Mouse (Mus musculus): ENCODE data around the gene Atg5.
"Not testable (repeated sequence)": the region's sequence is repeated elsewhere in the genome, so short reads cannot be mapped to it uniquely, and the experiment has no call there.

Atg5 gene

DNA sequence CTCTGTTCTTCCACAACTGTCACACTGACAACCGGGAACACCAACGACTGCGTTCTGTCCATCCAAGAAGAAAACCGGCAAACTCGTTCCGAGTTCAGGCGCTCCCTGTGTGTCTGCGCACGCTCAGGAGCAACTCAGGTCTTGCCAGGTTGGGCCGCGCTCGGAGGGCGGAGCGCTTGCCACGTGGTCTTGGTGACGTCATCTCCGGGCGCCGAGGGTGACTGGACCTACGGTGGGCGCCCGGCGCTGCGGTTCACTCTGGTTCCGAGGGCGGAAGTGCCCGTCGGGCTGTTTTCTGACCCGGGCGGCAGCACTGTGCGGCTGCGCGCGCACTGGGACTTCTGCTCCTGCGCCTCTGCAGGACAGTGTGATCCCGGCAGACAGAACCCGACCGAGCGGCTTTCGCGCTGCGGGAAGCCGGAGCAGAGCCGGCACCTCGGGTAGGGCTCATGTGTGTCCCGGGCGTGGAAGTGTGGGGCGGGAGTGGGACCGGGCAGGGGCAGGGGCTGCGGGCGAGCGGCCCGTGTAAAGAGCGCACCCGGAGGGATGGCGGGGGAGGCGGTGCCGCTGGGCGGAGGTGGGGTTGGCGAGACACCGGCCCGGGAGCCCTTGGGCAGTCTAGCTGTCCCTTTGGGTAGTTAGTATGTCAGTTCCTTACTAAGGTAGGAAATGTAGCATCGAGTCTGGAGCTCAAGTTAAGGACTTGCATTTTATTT is at the start of gene Atg5:
Gene Atg5, plus strand, starts transcription at position 214 of the 716 bp plus-strand sequence.
- peak; percentile 98 for DNase-seq (ENCODE audit: low spot score in 2 of 2)

DNA sequence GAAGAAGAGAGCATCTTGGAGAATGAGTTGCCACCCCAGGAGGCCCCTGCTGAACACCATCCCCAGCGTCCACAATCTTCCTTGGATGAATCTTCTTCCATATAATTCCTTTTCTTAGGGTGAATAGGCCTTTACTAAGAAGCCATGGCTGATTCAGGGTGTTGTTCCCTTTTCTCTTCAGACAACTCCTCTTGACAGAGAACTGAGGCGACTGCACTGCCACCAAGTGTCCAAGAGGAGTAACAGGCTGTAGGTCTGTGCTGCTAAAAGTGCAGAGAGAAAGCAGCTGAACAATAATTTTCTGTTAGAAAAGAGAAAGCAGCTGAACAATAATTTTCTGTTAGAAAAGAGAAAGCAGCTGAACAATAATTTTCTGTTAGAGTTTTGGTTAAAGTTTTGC is 49.1 kb upstream of the Atg5 start:
- not testable (repeated sequence) for DNase-seq (ENCODE audit: low spot score in 2 of 2)

DNA sequence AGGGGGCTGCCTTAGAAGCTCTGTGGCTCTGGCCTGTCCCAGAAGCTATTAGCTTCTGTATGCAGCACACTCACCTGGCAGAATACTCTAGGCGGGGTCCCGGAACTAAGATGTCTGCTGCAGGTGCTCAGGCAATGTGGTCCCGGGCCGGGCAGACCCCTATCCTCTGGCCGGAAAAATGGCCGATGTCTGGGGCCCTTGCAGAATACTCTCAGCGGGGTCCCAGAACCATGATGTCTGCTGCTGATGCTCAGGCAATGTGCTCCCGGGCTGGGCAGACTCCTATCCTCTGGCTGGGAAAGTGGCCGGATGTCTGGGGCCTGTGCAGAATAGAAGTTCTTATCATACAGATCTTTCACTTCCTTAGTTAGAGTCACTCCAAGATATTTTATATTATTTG is 43.8 kb upstream of the Atg5 start:
- no peak for DNase-seq (ENCODE audit: low spot score in 2 of 2)

DNA sequence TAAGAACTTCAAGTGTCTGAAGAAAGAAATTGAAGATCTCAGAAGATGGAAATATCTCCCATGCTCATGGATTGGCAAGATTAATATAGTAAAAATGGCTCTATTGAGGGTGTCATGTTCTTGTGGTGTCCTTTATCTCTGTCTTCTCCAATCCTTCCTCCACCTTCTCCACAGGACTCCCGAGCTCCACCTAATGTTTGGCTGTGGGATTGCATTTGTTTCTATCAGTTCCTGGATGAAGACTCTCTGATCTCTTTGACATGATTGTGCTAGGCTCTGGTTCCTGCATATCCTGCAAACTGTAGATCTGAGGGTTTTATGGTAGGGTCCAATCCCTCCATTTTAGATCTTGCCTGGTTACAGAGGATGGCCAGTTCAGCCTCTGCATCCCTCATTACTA is 34.8 kb upstream of the Atg5 start:
- peak in 1 of 2 experiments; percentile 6 for DNase-seq (ENCODE audit: low spot score in 2 of 2)

DNA sequence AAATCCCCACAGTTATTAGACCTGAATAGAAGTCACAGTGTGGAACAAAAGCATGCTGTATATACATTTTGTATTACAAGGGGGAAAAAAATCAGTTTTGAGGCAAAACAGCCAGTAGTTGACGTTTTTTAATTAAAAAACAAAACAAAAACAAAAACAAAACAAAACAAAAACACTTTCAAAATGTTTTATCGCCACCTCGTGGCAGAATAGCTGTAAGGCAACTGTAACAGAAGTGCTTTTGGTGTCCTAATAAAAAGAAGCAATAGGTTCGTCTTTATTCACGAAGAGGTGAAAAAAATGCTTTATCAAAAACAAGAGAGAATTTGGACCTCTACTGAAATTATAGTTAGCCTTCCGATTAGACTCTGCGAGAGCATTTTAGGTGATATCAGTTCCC is 32.9 kb upstream of the Atg5 start:
- DNase-seq (ENCODE audit: low spot score in 2 of 2), result not testable (repeated sequence)

DNA sequence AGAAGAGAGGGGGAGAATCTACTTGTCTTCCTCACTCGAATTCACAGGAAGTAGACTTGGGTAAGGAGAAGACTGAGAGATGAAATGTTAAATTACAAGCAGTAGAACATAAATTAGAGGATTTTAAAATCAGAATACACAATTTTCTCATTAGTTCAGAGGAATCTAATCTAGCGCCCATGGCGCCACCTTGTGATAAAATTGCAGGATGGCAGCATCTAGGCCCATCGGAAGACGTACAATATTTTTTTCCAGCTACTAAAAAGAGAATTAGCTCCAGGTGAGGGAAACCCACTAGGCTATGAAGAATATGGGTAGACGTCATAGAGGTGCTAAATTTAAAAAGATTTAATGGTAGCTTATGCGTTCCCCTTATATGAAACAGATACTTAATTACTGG is 11.5 kb upstream of the Atg5 start:
- DNase-seq (ENCODE audit: low spot score in 2 of 2), result no peak

DNA sequence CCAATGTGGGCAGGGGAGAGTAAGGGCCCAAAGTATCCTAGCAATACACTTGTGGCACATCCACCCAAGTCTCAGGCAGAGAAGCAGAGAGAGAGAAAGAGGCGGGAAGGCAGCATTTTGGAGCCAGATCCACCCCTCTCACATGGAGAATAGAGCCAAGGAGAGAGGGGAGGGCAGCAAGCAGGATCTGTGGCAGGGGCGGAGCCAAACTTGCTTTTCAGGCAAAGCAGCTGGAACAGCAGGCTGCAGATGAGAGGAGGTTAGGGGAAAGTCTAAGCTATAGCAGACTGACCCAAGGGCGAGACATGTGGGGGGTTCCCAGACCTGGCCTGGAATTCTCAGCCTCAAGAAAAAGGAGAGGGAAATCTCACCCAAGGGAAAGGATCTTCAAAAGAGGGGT is 2.3 kb upstream of the Atg5 start:
- DNase-seq (ENCODE audit: low spot score in 2 of 2), result no peak

DNA sequence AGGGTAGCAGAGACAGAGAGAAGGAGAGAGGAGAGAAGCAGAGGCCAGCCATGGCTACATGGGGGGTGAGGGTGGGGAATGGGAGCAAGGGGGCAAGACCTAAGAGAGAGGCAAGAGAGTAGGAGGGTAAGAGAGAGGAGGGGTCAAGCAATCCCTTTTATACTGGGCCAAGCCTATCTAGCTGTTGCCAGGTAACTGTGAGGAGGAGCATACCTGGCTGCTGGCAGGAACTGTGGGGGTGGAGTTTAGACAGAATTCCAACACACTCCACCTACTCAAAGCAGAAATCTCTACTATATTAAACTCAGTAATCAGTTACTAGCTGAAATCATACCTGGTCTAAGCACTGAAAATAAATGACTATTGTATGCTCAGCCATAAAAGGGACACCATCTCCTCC is 1.6 kb upstream of the Atg5 start:
- no peak for DNase-seq (ENCODE audit: low spot score in 2 of 2)

DNA sequence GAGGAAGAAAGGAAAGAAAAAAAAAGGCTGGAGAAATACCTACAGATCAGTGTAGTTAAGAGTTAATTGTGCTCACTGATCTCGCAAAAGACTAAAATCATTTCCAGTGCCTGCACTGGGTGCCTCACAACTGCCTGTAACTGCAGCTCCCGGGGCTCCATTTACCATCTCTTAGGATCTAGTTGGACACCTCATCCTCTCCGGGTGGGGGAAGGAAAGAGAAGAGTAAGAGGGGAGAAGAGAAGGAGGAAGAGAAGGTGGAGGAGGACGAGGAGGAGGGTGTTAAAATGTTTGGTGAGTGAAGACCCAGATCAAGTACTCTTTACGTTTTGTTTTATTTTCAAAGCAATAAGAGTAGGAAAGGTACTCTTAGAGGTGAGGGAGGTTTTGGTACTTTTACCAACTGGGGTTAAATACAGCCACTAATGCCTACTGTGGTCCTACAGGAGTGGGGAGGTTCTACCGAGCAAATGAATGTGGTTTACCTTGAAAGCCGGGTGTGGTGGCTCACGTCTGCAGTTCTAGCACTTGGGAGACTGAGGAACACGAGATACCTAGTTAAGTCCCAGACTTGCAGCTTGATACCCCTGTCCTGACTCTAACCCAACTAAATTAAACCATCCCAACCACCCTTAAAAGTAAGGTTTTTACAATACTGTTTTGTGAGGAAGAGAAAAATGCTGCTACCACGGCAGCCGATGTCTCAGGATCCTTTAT is 574 bp upstream of the Atg5 start:
- no peak for DNase-seq (ENCODE audit: low spot score in 2 of 2)

DNA sequence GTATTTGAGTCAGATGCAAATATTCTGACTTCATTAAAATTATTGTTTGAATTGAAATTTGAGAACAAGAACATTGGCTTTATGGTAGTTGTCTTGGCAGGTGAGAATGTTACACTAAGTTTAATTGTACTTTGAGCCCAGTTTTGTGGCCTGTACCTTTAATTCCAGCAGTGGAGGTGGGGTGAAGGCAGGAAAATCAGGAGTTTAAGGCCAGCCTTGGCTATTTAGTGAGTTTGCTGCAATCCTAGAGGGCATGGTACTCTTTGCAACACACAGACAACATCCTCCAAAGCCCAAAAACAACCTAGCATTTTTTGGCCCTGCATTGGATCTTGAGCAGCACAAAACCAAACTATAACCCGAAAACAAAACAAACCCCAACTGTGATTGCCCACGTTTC is 1.1 kb downstream of the Atg5 start:
- no peak for DNase-seq (ENCODE audit: low spot score in 2 of 2)

DNA sequence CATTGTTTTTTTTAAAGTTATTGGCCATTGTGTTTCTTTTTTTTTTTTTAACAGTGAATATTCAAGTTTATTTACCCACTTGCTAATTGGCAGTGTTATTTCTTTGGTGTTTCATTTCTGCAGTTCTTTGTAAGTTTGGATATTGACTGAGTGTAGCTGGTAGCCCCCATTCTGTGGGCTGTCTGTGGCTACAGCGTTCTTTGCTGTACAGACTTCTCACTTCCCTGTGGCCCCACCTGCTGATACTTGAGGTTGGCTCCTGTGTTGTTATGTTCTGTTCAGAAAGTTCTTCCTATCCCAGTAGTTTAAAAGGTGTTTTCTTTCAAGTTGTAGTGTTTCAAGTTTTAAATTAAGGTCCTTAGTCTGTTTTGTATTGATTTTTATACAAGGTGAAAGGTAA is 14.2 kb downstream of the Atg5 start:
- no peak for DNase-seq (ENCODE audit: low spot score in 2 of 2)

DNA sequence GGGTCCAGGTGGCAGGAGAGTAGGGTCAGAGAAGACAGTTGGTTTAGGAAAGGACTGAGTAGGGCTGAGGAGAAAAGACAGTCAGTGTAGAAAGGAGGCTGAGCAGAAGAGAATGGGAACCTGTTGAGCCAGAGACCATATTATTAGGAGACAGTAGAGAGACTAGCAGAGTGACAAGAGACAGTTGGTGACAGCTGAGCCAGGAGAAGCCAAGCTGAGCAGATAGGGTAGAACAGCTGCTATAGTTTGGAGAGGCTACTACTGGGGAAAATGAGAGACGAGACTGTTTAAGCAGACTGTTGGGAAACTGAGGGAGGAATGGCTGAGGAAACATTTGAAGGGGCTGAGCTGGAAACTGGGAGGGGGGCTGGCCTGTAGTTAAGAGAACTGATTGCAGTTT is 16.9 kb downstream of the Atg5 start:
- no peak for DNase-seq (ENCODE audit: low spot score in 2 of 2)

DNA sequence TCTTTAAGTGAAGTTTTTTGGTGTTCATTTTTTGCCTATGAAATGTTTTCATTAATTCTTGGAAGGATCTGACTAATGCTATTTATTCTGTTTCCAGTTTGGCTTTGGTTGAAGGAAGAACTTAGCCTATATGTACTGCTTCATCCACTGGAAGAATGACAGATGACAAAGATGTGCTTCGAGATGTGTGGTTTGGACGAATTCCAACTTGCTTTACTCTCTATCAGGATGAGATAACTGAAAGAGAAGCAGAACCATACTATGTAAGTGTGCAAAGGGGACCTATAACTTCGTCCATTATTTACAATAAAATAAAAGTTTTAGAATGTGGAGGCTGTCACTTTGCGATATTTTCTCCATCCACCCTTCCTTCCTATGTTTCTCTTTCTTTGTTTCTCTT is 17.8 kb downstream of the Atg5 start:
- DNase-seq (ENCODE audit: low spot score in 2 of 2), result no peak

DNA sequence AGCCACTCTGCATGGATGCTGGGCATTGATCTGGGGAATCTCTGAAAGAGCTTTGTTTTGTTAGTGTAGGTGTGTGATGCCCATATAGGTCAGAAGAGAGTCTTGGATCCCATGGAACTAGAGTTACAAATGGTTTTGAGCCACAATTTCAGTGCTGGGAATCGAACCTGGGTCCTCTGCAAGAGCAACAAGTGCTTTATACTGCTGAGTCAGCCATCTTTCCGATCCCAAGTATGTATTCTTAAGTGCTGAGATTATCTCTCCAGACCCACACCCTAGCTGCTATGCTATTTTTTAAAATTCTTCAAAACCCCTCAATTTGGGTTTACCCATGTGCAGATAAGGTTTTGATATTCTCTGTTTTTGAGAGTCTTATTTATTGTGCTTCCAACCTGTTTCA is 22.7 kb downstream of the Atg5 start:
- DNase-seq (ENCODE audit: low spot score in 2 of 2), result no peak

DNA sequence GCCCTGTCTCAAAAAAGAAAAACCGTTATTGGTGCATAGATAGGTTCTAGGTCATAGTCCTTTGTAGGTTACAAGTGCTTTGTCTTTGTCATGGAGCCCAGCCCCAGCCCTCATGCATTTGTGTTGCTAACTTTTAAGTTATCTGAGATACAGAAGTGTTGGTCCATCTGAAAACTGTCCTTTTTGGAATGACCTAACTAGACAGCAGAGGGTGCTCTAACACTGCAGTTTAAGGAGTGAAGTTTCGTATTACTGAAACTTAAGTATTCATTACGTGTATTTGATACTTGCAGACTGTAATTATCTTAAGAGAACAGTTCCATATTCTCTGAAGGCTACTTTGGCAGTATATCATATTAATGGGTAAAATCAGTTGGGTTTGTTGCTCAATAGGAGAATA is 24.0 kb downstream of the Atg5 start:
- no peak for DNase-seq (ENCODE audit: low spot score in 2 of 2)

DNA sequence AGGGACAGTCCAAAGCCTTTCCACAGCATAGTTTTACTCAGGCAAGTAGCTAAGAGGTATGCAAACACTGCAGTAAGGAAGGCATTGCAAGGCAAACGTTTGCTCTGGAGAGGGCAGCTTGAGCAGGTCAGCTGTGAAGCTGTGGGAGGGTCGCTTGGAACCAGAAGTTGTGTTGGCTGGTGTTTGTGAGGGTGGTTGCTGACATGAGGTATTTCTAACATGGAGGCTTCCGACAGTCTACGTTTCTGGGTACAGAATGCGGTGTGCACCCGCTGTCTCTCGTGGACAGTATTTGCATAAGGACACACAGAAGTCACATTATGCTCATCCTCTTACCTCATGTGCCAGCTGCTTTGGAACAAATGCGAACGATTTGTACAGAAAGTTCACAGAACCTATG is 31.0 kb downstream of the Atg5 start:
- DNase-seq (ENCODE audit: low spot score in 2 of 2), result peak in 1 of 2 experiments; percentile 9

DNA sequence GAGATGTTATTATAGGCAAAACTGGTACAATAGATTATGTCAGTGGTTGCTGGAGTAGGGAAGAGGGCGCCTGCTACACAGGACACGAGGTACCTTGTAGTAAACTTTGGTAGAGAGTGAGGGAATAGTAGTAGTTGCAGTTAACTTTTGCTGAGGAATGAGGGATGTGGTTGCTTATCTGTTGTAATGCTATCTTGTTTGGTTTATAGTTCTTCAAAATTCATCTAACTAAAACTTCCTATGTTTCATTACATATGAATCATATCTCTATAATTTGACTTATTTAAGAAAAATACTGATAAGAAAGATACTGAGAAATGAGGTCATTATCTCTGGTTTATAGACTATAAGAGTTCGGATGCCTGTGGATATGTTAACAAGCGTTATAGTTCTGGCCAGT is 31.9 kb downstream of the Atg5 start:
- DNase-seq (ENCODE audit: low spot score in 2 of 2), result no peak

DNA sequence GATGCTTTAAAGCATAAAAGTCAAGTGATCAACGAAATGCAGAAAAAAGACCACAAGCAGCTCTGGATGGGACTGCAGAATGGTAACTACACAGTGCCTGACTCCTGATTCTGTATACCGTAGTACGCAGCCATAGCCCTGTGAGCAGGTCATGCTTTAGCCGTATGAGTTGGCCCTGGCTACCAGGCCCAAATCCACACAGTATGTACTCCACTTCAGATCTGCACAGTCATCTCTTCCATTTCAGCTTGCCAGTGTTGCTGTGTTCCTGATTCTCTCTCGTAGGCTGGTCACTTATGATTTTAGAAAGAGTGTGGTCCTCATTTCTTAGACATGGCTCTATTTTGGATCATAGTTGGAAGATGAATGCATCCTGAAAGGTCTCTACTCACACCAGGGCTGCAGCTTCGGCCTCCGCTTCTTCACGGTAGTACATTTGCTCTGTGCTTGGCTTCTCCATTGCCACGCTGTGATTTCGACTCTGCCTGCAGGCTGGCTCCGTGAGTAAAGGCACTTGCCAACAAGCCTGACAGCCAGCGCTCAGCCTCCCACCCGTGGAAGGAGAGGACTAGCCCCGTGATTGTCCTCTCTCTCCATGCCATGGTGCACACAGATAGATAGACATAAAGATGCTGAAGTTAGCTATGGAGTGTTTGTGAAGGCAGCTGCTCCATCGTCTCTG is 35.6 kb downstream of the Atg5 start:
- DNase-seq (ENCODE audit: low spot score in 2 of 2), result peak in 1 of 2 experiments; percentile 11

DNA sequence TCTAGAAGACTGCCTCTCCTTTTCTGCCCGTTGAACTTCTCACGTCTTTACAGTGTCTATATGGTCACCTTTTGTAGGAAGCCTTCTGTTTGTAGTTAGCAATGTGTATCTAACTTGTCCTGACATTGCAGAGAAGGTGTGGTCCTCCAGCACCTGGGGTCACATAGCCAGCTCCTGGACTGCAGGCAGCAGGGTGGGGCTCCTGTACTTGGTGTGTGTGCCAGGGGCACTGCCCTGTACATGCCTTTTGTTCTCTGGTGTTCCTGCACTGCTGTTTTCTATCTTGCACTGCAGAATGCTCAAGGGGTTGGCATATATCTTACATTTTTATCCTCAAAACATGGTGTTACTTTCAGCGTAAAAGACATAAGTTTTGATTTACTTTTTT is 36.2 kb downstream of the Atg5 start:
- no peak for DNase-seq (ENCODE audit: low spot score in 2 of 2)

DNA sequence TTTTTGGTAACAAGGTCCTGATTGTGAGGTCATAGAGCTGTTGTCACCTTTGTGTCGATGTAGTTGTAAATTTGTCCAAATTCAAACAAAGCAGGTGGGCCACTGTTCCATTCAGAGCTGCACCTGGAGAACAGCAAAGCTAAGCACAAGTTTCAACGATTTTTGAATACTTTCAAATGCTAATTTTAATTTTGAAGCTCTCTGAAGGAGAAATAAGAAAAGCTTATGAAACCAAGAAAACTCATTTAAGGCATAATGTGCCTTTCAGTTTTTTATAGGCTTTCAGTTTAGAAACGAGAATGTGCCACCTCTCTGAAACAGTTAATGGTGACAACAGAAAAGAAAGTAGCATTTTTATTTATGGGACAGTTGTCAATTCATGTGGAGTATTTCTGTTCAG is 36.7 kb downstream of the Atg5 start:
- DNase-seq (ENCODE audit: low spot score in 2 of 2), result no peak

DNA sequence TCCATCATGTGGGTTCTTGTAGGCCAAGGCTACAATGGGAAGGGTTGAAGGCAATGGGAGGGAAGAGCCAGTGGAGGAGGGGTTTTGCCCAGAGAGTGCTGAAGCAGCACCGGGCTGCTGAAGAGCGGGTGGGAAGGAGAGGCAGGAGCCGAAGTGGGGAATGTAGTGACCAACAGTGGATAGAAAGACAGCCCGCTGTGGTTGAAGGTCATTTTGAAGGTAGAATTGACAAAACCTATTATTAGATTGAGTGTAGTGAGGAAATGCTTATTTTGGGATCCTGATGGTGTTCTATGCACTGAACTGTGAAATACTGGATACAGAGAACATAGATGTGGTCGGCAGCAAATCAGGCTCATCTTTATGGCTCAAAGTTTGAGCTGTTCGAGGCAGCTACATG is 38.1 kb downstream of the Atg5 start:
- no peak for DNase-seq (ENCODE audit: low spot score in 2 of 2)

DNA sequence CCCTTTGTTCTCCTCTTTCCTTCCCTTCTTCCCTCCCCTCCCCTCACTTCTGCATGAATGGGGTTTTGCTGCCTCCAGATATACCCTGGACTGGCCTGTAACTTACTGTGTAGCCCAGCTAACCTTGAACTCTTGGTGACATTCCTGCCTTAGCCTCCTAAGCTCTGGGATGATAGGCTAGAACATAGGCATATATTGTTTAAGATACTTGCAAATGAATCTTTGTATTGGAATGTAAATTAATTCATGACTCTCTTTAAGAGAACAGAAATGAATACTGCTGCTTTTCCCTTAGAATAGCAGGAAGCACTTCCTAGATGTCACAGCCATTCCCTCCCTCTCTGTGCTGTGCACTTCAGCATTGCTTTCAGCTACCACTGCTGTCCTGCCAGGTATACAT is 40.1 kb downstream of the Atg5 start:
- DNase-seq (ENCODE audit: low spot score in 2 of 2), result no peak

DNA sequence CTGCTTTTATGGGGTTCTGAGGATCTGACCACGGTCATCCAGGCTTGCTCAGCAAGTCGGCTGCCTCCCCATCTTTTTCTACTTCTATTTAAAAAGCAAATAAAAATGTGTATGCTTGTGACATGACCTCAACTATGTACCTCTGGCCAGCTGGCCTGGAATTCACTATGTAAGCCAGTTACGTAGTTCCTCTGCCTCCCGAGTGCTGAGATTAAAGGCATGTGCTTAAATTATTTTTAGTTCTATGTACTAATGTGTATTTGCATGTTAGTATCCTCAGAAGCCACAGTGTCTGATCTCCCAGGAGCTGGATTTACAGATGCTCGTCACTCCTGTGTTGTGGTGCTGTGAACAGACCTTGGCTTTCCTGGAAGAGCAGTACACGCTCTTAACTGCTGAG is 41.1 kb downstream of the Atg5 start:
- DNase-seq (ENCODE audit: low spot score in 2 of 2), result no peak

Data from right cerebral cortex, postnatal 36 days (tissue).